Mouse (Mus musculus) CD4-positive, CD25-positive, alpha-beta regulatory T cell, adult 4 months (primary cell): ENCODE measurements around the gene Rex1bd. TPM values are rescaled to one million over a fixed set of nuclear protein-coding genes. Genes with fewer than 3 reads are reported as not detected.

Experiments
- ATAC-seq: one replicate; pipeline ENCODE4 v1.8.0; 2017
- polyA plus RNA-seq, 2 experiments: library from polyadenylated mRNA; unstranded; fragments of 100-300 nt; shearing (Covaris generic); gene quantifications; one replicate each; pipeline ENCODE4 v1.2.1; 2017

Gene Rex1bd
- polyA plus RNA-seq, result 10 to 100 TPM; 82.2 to 83.2 TPM

DNA sequence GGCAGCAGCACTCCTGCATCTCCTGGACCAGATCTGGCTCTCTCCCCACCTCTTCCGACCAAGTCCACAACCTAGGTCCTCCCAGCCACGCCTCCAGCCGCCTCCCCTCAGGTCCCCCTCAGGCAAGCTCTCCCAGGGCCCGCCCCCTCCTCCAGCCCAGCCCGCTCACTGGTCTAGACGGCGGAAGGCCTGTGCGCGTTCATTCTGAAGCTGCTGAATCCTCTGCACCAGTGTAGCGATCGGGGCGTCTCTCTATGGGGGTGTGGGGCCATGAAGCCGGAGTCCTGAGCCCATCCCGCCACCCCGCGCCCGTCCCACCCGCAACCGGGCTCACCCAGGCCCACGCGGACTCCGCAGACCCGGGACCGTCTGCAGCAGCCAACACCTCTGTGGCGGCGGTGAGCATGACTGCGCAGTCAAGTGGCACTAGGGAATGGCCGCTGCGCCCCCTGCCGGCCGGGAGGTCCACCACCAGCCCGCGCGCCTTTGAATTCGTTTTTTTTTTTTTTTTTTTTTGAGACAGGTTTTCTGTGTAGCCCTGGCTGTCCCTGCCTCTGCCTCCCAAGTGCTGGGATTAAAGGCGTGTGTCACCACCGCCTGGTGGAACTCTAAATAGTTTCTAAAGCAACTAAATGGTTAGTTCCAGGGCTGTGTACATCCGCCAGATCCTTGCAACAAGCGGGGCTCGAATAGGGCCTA, at the start of gene Rex1bd:
Gene Rex1bd (minus strand): TSS at position 425 of the 699 bp plus-strand sequence.
- ATAC-seq, result peak; percentile 52

DNA sequence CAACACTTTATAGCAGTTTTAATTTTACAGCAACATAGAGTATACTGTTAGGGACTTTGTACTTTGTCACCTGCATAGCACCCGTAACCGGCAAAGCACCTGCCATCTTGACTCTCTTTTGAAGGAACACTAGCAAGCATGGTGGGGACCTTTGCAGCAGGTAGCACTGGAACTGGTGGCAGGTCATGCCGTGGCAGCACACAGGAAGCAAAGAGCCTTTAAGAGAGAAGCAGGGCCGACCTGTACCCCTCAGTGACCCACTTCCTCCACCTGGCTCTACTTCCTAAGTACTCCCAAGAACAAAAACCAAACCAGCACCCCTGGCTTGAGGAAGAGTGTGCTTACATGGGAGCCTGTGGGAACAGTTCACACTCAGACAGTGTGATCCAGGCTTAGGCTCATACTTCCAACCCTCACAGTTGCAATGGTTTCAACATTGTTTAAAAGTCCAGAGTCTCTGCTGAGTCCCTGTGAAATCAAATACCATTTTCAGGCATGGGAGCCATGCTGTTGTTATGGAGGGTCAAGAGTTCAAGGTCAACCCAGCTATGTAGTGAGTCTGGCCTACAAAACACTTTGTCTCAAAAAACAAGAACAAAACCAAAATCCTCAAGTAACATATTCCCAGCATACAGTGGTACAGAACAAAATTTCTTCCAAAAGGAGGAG, 48.7 kb upstream of the Rex1bd start:
- ATAC-seq, result no peak

DNA sequence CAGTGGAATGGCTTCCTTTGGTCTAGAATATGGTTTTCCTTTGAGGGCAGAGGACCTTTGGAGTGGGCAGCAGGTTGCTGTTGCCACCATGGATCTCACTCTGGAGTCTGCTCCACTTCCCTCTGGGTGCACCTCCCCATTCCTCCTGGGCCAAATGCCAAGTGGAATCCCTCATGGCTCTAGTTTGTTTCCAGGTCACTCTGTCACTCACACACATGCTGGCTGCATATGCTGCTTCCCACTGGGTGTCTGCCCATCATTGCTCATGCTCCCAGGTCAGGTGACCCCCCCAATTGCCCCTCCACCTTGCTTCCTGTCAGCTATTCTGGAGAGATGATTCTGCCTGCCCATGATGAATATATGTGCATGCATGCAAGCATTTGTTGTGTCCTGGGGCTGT, 47.2 kb upstream of the Rex1bd start:
- no peak for ATAC-seq

DNA sequence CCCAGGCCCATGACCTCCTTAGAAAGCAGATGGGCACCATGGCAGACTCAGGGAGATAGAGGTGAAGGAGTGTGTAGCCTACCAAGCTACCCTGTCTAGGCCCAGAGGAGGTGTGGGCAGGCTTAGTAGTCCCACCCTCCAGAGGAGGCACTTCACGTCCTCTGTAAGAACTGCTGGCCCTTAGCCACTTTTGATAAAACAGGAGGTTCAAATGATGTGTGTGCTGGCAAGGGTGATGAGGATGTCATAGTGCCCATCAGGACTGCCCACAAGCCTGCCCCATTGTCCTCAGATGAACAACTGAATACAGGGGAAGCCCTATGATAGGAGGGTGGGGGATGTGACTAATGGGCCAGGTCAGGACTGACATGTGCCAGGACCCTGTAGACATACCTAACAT, 46.3 kb upstream of the Rex1bd start:
- ATAC-seq, result no peak

DNA sequence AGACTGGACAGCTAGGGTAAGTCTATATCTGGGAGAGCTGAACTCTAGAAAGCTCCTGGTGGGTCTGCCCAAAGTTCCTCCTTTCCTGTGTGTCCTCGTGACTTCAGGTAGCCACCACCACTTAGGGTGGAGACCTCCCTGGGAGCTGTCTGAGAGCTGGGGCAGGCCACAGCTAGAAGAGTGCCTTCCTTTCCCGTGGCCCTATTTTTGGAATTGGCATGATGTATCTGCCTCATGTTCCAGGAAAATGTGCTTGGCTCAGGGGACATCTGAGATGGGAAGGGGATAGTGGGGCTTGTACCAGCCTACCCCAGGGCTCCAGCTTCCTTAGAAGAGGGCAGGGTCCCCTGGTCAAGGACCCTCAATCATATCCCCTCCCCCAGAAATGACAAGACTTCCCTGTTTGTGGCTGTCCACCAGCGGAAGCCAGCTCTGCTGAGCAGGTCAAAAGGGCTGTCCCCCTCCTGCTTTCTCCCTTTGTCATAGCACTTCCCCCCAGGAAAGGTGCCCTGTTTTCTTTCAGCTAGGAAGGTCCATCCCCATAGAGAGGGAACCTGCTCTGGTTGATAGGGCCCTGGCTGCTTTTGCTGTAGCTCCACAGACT, 45.1 kb upstream of the Rex1bd start:
- ATAC-seq, result no peak

DNA sequence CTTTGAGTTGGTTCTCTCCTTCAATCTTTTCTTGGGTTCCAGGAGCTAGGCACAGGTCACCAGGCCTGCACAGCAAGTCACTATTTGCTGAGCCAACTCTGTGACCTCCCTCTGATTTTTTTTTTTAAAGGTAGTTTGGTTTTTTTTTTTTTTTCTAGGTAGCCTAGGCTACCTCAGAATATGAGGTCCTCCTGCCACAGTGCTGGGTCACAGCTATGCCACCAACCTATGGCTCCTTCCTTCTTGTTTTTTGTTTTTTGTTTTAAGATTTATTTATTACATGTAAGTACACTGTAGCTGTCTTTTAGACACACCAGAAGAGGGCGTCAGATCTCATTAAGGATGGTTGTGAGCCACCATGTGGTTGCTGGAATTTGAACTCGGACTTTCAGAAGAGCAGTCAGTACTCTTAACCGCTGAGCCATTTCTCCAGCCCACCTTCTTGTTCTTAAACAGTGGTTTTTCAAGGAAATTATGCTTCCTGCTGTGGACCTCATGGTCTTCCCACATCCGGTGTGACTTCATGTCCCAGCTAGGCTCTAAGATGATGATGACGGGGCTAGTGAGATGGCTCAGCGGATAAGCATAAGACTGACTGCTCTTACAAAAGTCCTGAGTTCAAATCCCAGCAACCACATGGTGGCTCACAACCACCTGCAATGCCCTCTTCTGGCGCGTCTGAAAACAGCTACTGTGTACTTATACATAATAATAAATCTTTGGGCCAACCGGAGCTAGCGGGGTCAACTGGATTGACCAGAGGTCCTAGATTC, 43.0 kb upstream of the Rex1bd start:
- ATAC-seq, result peak; percentile 82

DNA sequence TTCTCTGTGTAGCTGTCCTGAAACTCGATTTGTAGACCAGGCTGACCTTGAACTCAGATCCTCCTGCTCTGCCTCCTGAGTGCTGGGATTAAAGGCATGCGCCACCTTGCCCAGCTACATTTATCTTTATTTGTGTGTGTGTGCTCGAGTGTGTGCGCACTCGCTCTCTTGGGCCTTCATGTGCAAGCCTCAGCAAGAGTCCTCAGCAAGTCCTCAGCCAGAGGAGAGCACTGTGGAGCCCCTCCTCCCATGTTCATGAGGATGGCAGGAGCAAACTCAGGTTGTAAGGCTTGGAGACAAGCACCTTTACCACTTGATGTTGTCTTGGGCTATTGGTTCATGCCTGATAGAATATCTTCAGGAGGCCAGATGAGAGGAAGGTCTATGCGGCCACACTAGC, 41.2 kb upstream of the Rex1bd start:
- ATAC-seq, result no peak

DNA sequence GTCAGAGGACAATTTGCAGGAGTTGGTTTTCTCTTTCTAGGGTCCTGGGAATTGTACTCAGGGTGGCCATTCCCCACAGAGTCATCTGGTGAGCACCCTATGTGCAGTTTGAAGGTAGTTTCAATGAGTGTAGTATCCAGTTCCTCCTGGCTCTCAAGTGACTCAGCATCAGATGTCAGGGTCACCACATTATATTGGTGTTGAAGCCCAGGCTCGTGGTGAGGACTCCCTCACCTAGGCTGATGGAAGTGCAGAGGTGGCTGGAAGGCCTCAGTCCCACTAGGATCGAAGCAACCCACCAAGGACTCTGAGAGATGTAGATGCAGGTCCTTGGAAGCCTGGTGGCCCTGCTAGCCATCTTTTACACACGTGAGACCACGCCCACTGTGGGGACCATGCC, 39.9 kb upstream of the Rex1bd start:
- no peak for ATAC-seq

DNA sequence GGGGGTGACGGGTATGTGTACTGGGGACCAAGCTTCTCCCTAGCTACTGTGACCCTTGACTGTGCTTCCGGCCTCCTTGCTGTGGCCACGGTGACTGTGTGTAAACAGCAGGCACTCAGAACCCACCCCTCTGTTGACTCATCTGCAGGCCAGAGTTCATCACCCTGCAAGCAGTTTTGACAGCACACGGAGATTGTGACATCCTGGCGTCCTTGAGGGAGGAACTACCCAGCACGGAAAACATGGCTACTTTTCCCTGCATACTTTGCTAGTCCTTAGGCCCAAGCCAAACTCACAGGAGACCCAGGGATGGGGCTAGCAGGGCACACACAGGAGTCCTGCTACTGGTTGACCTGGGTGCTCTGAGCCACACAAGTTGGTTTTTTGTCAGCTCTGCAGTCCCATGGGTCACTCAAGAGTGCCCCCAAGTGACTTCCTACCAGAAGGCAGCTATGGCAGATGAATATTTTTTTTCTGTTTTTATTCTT, 37.7 kb upstream of the Rex1bd start:
- ATAC-seq, result no peak

DNA sequence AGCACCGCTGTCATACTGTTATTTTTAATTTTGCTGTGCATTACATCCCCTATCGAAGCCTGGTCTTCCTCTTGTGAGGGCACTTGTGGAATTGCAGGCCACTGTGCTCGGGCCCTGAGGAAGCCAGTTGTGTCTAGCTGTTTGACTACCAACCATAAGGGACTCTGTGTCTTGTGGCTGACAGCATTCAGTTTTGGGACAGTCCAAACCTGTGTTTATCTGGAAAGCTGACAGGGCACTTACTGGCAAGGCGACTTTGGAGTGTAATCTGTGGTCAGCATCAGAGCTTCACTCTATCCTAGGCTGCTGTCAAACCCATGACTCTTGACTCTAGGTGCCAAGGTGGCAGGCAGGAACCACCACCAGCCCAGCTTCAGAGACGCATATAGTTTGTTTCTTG, 34.5 kb upstream of the Rex1bd start:
- no peak for ATAC-seq

DNA sequence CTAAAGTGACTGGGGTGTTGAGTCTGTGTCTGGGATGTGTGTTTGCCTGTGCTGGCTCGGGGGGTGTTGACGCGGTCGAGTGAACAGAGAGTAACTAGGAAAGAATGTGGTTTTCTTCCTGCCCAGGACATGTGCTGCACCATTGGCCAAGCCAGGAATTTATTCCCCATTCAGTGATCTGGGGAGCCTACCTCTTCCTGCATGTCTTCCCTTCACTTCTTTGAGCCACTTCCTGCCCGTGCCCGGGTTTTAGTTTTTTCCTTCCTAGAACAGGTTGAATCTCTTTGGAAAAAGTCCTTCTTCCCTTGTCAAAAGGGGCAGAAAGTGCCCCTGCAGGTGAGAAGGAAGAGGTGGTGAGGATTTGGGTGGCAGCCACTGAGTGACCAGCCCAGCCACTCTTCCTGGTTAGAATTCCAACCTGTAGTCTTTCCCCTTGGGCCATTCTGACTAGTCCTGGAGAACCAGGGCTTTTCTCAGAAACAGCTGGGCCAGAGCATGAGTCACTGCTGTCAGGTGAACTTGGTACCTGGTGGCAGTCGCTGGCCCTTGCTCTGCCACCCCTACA, 34.0 kb upstream of the Rex1bd start:
- ATAC-seq, result no peak

DNA sequence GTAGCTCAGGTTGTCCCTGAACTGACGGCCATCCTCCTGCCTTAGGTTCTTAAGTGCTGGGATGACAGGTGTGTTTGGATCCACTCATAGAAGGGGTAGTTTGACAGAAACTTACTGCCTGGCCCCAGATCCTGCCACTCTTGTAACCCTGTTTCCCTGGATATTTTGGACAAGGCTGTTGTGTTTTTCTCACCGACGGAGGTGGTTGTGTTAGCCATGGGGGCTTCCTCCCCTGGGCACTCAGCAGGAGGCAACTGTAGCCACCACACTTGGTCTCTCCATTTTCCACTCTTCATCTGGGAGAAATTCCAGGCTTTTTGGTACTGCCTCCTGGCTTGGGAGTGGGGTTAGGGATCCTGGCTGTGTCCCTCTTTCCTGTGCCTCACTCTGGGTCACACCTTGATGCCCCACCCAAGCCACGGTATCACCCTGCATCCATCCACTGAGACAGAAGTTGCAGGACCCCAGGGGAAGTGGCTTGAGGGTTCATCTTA, 33.5 kb upstream of the Rex1bd start:
- no peak for ATAC-seq

DNA sequence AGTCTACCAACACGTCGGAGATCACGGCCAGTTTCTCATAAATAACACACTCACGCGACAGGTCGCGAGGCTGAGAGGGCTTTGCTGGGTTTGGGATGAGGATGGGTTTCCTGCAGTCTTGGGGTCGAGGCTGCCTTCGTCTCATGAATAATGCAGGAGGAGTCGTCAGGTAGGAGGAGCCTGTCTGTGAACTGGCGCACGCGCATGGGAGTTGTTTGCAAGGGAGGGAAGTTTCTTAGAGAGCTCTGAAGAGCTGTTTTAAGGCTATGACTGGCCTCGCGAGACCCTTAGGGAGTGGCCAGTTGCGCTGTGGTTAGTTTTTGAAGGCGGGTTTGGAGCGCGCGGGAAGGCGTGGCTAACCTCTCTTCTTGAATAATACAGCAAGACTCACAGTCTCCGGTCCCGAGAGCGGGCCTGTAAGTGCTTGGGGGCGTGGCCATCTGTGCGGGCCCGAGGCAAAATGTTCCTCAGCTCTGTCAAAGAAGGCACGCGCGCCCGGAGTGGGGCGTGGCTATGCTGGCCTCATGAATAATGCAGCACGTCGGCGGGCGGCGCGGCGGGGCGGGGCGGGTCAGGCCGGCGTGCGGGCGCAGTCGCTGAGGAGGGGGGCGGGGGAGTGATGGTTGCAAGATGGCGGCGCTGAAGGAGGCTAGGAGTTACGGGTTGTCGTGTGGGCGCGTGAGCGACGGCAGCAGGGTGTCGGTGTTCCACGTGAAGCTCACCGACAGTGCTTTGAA, 32.7 kb upstream of the Rex1bd start, which contains the start of gene Ell:
Gene Ell (plus strand): TSS at position 381 of the 737 bp plus-strand sequence.
- peak; percentile 78 for ATAC-seq

DNA sequence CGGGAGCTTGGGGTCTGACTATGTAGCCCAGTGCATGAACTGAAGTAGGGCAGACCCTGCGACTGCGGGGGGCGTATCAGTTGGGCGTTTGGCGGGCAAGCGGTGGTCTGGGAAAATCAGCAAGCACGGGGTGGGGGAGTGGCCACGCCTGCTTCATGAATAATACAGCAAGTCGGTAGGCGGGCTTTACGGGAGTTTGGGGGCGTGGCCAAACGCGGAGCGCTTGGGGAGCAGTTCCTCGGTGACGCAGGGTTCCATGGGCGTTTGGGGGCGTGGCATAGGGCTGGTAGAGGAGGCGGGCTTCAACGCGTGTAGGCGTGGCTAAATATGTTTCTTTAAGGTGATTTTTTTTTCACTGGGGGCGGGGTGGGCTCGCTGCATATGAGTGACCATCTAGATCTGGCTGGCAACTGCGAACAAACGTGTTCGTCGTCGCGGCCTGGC, 32.1 kb upstream of the Rex1bd start:
- peak; percentile 71 for ATAC-seq

DNA sequence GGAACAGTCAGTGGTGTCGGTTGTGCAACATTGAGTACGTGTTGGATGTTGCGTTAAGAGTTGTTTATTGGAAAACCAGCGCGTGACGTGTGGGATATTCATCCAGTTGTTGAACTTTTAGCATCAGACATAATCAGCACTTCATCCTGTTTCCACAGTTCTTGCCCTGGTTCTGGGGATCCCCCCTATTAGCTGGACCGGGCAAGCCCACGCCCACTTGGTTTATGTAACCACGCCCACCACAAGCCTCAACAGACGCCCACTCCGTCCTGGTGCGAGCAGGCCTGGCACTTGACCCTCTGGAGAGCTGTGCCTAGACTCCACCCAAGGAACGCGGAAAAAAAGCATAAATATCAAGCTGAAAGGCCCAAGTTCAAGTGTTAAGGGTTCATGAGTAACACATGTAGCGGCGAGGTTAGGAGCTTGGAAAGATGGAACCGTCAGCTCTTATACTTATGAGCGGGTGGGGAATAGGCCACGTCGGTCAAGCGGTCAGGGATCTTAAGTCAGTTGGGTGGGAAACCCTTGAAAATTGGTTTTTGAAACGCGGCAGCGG, 31.6 kb upstream of the Rex1bd start:
- no peak for ATAC-seq

DNA sequence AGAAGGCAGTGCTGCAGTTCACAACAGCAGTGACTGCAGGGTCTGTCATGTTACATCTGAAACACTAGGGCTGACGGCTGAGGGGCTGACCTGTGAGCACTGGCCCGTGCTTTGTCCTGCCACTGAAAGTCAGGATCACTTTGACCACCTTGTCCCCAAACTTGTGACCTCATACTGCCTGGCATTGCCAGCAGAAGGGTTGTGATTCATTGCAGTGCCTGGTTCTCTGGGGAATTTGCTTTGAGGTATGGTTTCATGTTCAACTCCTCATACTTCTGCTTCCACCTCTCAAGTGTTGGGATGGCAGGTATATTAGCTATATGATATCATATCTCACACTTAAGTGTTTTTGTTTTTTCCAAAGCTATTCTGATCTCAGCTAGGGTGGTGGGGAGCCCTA, 29.1 kb upstream of the Rex1bd start:
- no peak for ATAC-seq

DNA sequence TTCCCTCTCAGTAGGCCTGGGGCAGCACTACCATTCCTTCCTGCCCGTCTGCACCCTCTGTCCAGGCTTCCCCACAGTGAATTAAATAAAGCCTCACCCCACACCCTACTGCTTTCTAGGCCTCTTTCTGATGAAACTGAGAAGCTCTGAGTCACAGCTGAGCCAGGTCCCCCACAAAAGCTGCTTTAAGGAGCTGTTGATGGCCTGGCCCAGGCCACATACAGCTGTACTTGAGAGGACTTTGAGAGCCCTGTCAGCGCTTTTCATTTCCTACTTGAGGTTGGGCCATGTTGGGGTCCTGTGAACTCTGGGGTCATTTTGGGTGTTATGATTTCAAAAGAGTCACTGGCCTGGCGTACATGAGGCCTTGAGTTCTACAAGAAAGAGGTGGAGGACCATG, 28.7 kb upstream of the Rex1bd start:
- ATAC-seq, result no peak

DNA sequence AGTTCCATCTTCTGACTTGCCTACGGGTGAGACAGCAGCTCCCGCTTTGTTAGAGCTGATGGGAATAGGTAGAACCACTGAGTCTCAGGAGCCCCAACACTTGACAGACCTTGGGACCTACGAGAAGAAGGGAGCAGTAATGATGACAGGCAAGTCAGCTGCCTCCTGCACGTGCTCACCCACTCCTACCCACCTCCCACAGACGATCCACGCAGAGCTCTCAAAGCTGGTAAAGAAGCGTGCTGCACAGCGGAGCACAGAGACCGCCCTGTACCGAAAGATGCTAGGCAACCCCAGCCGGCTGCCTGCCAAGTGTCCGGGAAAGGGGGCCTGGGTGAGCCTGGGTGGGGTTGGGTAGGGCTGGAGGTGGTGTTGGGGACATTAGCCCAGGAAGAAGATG, 27.7 kb upstream of the Rex1bd start:
- no peak for ATAC-seq

DNA sequence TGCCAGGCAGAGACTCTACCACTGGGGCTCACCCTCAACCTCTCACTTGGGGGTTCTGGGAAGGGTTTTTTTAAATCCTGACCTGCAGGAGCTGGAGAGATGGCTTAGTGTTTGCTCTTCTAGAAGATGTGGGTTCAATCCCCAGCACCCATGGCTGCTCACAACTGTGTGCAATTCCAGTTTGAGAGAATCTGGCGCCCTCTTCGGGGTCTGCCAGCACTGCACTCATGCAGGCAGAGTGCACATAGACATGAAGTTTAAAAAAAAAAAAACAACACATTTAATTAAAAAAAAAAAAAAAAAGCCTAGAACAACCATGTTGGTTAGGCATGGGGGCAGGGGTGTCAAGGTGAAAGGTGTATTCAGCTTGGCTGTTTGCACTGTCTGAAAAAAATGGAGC, 23.8 kb upstream of the Rex1bd start:
- no peak for ATAC-seq

DNA sequence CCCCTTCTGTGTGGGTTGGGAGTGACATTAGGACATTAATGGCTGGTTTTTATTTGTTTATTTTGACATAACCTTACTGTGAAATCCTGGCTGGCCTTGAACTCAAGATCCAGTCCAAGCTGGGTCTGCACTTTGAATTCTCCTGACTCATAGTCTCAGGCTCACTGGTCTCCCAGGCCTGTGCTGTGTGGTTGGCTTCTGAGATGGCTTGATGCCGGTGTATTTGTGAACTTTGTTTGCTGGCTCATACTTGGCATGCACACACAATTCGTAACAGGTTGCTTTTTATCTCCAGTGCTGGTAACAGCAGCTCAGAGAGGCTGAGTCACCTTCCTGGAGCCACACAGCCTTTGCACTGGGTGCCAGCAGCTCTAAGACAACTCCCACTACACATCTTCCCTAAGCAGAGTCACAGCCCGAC, 23.2 kb upstream of the Rex1bd start:
- no peak for ATAC-seq

DNA sequence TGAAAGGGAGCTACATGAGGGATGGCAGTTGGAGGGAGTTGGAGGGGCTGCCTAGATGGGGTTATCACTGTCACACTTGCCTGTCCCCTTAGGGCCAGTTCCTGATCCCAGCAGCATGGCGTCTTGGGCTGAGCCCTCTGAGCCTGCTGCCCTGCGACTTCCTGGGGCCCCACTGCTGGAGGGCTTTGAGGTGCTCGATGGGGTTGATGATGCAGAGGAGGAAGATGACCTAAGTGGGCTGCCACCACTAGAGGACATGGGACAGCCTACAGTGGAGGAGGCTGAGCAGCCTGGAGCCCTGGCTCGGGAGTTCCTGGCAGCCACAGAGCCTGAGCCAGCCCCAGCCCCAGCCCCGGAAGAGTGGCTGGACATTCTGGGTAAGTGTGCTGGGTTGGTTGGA, 22.7 kb upstream of the Rex1bd start:
- no peak for ATAC-seq
